Mouse (Mus musculus): ENCODE results near the gene Vasp. TPM values are rescaled to one million over a fixed set of nuclear protein-coding genes. Genes with fewer than 3 reads are reported as not detected.
"Not testable (repeated sequence)": the region's sequence is repeated elsewhere in the genome, so short reads cannot be mapped to it uniquely, and the experiment has no call there.

Gene Vasp
- total and polyA plus RNA-seq, 3 experiments, result 25.1 to 51.5 (median 30.8) TPM

GRCm38 (mm10) chr7:19281680-19282304 is 10.2 kb upstream of the Vasp start:
- H3K27ac ChIP-seq; DNase-seq; H3K27me3 ChIP-seq (ENCODE audit: control insufficient read depth, insufficient read depth, low read length); H3K4me1 ChIP-seq (ENCODE audit: control insufficient read depth, insufficient read depth, low read length); H3K4me3 ChIP-seq; H3K36me3 ChIP-seq (ENCODE audit: control insufficient read depth, insufficient read depth, low read length); H3K79me2 ChIP-seq (replicated peaks; ENCODE audit: control insufficient read depth, insufficient read depth, low read length); H3K9ac ChIP-seq (ENCODE audit: low read depth, low read length): not testable (repeated sequence)
- 35% methylated on average over 6 of the region's 6 CpGs for WGBS
- peak; percentile 72 for TF ChIP-seq CTCF (IDR thresholded peaks at IDR 0.05)
- intact Hi-C loops (cut with DNase I), result loop anchor here (2.0 kb wide), 2 partner anchors 43 to 103 kb away; no protein-coding TSS in a partner anchor

- 2% methylated on average over 46 of the region's 46 CpGs for WGBS
- intact Hi-C loops (cut with DNase I), result loop anchor here (2.0 kb wide), 1 partner anchor 41 kb away; no protein-coding TSS in a partner anchor
- H3K9ac ChIP-seq (ENCODE audit: low read depth, low read length), result peak within 1 kb of the TSS; percentile 55; the same call in 1 of the 2 replicates
Measured at GRCm38 (mm10) chr7:19279581-19280114, 8.0 kb upstream of the Vasp start, which contains the start of gene Ppm1n. Gene Ppm1n, minus strand, starts transcription at chr7:19280064.

GRCm38 (mm10) chr7:19279052-19279451 is 7.4 kb upstream of the Vasp start:
- DNase-seq, result no peak
- Histone ChIP-seq H3K4me1 (ENCODE audit: control insufficient read depth, insufficient read depth, low read length) (no peaks in the 10 kb centered on the region), H3K27ac (no peak overlapping the region), H3K79me2 (replicated peaks; ENCODE audit: control insufficient read depth, insufficient read depth, low read length) (no peaks in the 10 kb centered on the region), H3K27me3 (ENCODE audit: control insufficient read depth, insufficient read depth, low read length) (peaks cover 9% of the 10 kb centered on the region), H3K9ac (ENCODE audit: low read depth, low read length) (no peak overlapping the region), H3K36me3 (ENCODE audit: control insufficient read depth, insufficient read depth, low read length) (no peaks in the 10 kb centered on the region), H3K4me3 (no peak overlapping the region)
- TF ChIP-seq POLR2A (IDR thresholded peaks at IDR 0.05; ENCODE audit: insufficient read depth, low read depth, low read length), result no peak
- no peak for TF ChIP-seq CTCF (IDR thresholded peaks at IDR 0.05)
- TF ChIP-seq EP300 (IDR thresholded peaks at IDR 0.05; ENCODE audit: insufficient read depth, low read depth, low read length), result no peak
- 4% methylated on average over 34 of the region's 34 CpGs for WGBS
- intact Hi-C loops (cut with DNase I), result no loop called here

More at GRCm38 (mm10) chr7:19279581-19280114, 8.0 kb upstream of the Vasp start, which contains the start of gene Ppm1n:
- Histone ChIP-seq H3K27me3 (ENCODE audit: control insufficient read depth, insufficient read depth, low read length) (peaks cover 9% of the 10 kb centered on the region), H3K4me3 (peak within 1 kb of the TSS; percentile 23), H3K4me1 (ENCODE audit: control insufficient read depth, insufficient read depth, low read length) (no peaks in the 10 kb centered on the region), H3K79me2 (replicated peaks; ENCODE audit: control insufficient read depth, insufficient read depth, low read length) (no peaks in the 10 kb centered on the region), H3K36me3 (ENCODE audit: control insufficient read depth, insufficient read depth, low read length) (no peaks in the 10 kb centered on the region), H3K27ac (no peak within 1 kb of the TSS)
- peak; percentile 29; the same call in 1 of the 2 replicates for TF ChIP-seq CTCF (IDR thresholded peaks at IDR 0.05)
- TF ChIP-seq EP300 (IDR thresholded peaks at IDR 0.05; ENCODE audit: insufficient read depth, low read depth, low read length), result no peak
- DNase-seq, result no peak

GRCm38 (mm10) chr7:19276253-19276652 is 4.6 kb upstream of the Vasp start:
- intact Hi-C loops (cut with DNase I), result no loop called here
- Histone ChIP-seq H3K4me1 (ENCODE audit: control insufficient read depth, insufficient read depth, low read length) (no peaks in the 10 kb centered on the region), H3K4me3 (no peak overlapping the region), H3K79me2 (replicated peaks; ENCODE audit: control insufficient read depth, insufficient read depth, low read length) (no peaks in the 10 kb centered on the region), H3K9ac (ENCODE audit: low read depth, low read length) (no peak overlapping the region), H3K36me3 (ENCODE audit: control insufficient read depth, insufficient read depth, low read length) (no peaks in the 10 kb centered on the region), H3K27ac (no peak overlapping the region), H3K27me3 (ENCODE audit: control insufficient read depth, insufficient read depth, low read length) (peaks cover 9% of the 10 kb centered on the region)
- WGBS, result 49% methylated on average over 4 of the region's 4 CpGs
- DNase-seq, result no peak
- no peak for TF ChIP-seq EP300 (IDR thresholded peaks at IDR 0.05; ENCODE audit: insufficient read depth, low read depth, low read length)
- no peak for TF ChIP-seq POLR2A (IDR thresholded peaks at IDR 0.05; ENCODE audit: insufficient read depth, low read depth, low read length)
- TF ChIP-seq CTCF (IDR thresholded peaks at IDR 0.05), result peak; percentile 60

GRCm38 (mm10) chr7:19272173-19272764 is 652 bp upstream of the Vasp start:
- Histone ChIP-seq H3K27ac (peak overlapping the region; percentile 90), H3K4me3 (peak overlapping the region; percentile 65), H3K4me1 (ENCODE audit: control insufficient read depth, insufficient read depth, low read length) (peaks cover 11% of the 10 kb centered on the region), H3K27me3 (ENCODE audit: control insufficient read depth, insufficient read depth, low read length) (no peaks in the 10 kb centered on the region), H3K36me3 (ENCODE audit: control insufficient read depth, insufficient read depth, low read length) (peaks cover 5% of the 10 kb centered on the region; the same call in 1 of the 2 replicates), H3K9ac (ENCODE audit: low read depth, low read length) (peak overlapping the region; percentile 93), H3K79me2 (replicated peaks; ENCODE audit: control insufficient read depth, insufficient read depth, low read length) (peaks cover 3% of the 10 kb centered on the region)
- no peak for TF ChIP-seq CTCF (IDR thresholded peaks at IDR 0.05)
- TF ChIP-seq EP300 (IDR thresholded peaks at IDR 0.05; ENCODE audit: insufficient read depth, low read depth, low read length), result no peak
- no peak for TF ChIP-seq POLR2A (IDR thresholded peaks at IDR 0.05; ENCODE audit: insufficient read depth, low read depth, low read length)
- peak; percentile 77 to 80 for DNase-seq
- 1% methylated on average over 36 of the region's 36 CpGs for WGBS
- intact Hi-C loops (cut with DNase I), result loop anchor here (5.0 kb wide), 1 partner anchor 60 kb away; the partner anchor contains the start of gene Gpr4
